Comparison of ENCODE assay signal across 14 mouse cellular contexts in the genomic region with DNA sequence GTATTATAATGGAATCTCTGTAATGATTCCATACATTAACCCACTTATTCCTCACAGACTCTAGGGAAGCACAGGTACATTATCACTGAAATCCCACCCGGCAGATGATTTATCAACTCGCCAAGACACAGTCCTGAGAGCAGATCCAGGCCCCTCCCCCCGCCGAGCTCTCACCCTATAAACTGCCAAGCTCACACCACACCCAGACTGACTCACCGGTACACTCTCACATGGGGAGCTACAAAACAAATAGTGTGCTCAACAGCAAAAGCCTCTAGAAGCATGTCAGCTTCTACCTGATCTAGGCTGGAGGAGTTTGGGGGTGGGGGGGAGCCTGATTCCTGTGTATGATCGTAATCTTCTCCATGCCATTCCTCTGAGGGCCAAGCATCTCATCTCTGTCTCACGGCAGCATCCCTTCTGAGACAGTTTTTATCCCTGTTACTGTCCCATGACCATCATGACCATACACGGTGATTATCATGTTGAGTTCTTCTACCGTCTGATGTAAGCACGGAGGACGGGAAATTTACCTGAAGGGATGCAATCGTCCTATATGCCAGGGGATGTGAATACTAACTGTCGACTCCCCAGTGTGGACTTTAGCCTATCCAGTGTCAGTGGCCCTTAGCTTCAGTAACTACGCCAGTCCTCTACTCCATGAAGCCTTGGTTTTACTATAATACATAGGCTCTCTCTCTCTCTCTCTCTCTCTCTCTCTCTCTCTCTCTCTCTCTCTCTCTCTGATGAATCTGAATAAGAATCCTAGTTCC. TPM values are rescaled to one million over a fixed set of nuclear protein-coding genes. Genes with fewer than 3 reads are reported as not detected.
DNase-seq lines count a peak whose midpoint lies in the region; ATAC-seq and TF ChIP-seq lines count a peak whose summit lies in the region.
"Had no signal": no experiment of that assay in that cellular context is flagged by ENCODE, and none has a peak within 500 bp of the region (broad histone marks: within the 10 kb centered on the region; RNA-seq: fewer than 3 reads in every experiment).

No protein-coding gene starts in this region.

- WGBS in embryonic facial prominence, embryonic 15.5 days, result 91% methylated on average over 14 of the region's 14 CpGs
- 93% methylated on average over 14 of the region's 14 CpGs for WGBS in embryonic facial prominence, embryonic 10.5 days
- WGBS in intestine, embryonic 16.5 days, result 68% methylated on average over 14 of the region's 14 CpGs
- WGBS in liver, postnatal 0 days (ENCODE audit: insufficient replicate concordance), result 78% methylated on average over 14 of the region's 14 CpGs

- peaks cover 39% of the 10 kb centered on the region for H3K4me1 ChIP-seq in embryonic facial prominence, embryonic 15.5 days
- peaks cover 30% of the 10 kb centered on the region for H3K4me1 ChIP-seq in embryonic facial prominence, embryonic 10.5 days
- peaks cover 18% of the 10 kb centered on the region for H3K4me1 ChIP-seq in G1E (ENCODE audit: insufficient read depth, low read depth, low read length)
- peaks cover 35% of the 10 kb centered on the region for H3K4me1 ChIP-seq in intestine, embryonic 16.5 days (ENCODE audit: control insufficient read depth, insufficient read depth, low read length)
- H3K4me1 ChIP-seq in liver, postnatal 0 days (ENCODE audit: insufficient read depth), result peaks cover 2% of the 10 kb centered on the region; the same call in 1 of the 2 replicates
- H3K4me1 ChIP-seq: hindbrain, embryonic 15.5 days had no signal

- no peaks in the 10 kb centered on the region for H3K36me3 ChIP-seq in embryonic facial prominence, embryonic 15.5 days
- H3K36me3 ChIP-seq in embryonic facial prominence, embryonic 10.5 days (replicated peaks), result no peaks in the 10 kb centered on the region
- H3K36me3 ChIP-seq in G1E (replicated peaks), result no peaks in the 10 kb centered on the region
- H3K36me3 ChIP-seq in intestine, embryonic 16.5 days (ENCODE audit: control insufficient read depth, insufficient read depth, low read length), result no peaks in the 10 kb centered on the region
- H3K36me3 ChIP-seq in liver, postnatal 0 days (replicated peaks; ENCODE audit: insufficient read depth, low read length), result no peaks in the 10 kb centered on the region
- H3K36me3 ChIP-seq: hindbrain, embryonic 15.5 days had no signal

- H3K27me3 ChIP-seq in embryonic facial prominence, embryonic 15.5 days, result no peaks in the 10 kb centered on the region
- H3K27me3 ChIP-seq in embryonic facial prominence, embryonic 10.5 days (replicated peaks; ENCODE audit: low read depth, poor library complexity, severe bottlenecking), result no peaks in the 10 kb centered on the region
- peaks cover 18% of the 10 kb centered on the region for H3K27me3 ChIP-seq in G1E (ENCODE audit: insufficient read depth, low read length)
- H3K27me3 ChIP-seq in intestine, embryonic 16.5 days (replicated peaks; ENCODE audit: control insufficient read depth, insufficient read depth, low read length), result no peaks in the 10 kb centered on the region
- H3K27me3 ChIP-seq in liver, postnatal 0 days (ENCODE audit: insufficient read depth, low read length), result no peaks in the 10 kb centered on the region
- H3K27me3 ChIP-seq: hindbrain, embryonic 15.5 days had no signal

- H3K4me3 ChIP-seq in embryonic facial prominence, embryonic 15.5 days (replicated peaks), result no peak overlapping the region
- no peak overlapping the region for H3K4me3 ChIP-seq in embryonic facial prominence, embryonic 10.5 days
- no peak overlapping the region for H3K4me3 ChIP-seq in G1E (ENCODE audit: low read depth, low read length)
- H3K4me3 ChIP-seq in intestine, embryonic 16.5 days (ENCODE audit: low read length), result no peak overlapping the region
- H3K4me3 ChIP-seq in liver, postnatal 0 days (ENCODE audit: low read depth, low read length), result no peak overlapping the region
- H3K4me3 ChIP-seq: hindbrain, embryonic 15.5 days had no signal

- H3K4me2 ChIP-seq in embryonic facial prominence, embryonic 15.5 days (replicated peaks), result no peak overlapping the region
- H3K4me2 ChIP-seq in intestine, embryonic 16.5 days (ENCODE audit: low read depth, low read length), result no peak overlapping the region
- no peak overlapping the region for H3K4me2 ChIP-seq in liver, postnatal 0 days (ENCODE audit: low read depth, low read length)
- H3K4me2 ChIP-seq: hindbrain, embryonic 15.5 days had no signal

- DNase-seq in embryonic facial prominence, embryonic 10.5 days (ENCODE audit: low spot score), result no peak
- peak; percentile 14 for DNase-seq in G1E (ENCODE audit: low spot score)
- no peak for DNase-seq in liver, postnatal 0 days
- no peak for DNase-seq in gastrocnemius, postnatal 36 days
- DNase-seq in kidney, postnatal 36 days, result no peak
- no peak for DNase-seq in cerebellum, postnatal 10 days
- DNase-seq: adrenal gland, postnatal 10 days; cerebellum, adult 8-10 months; kidney, adult 9 months; lung, postnatal 14 days; thymus, postnatal 25 days had no signal

- no peaks in the 10 kb centered on the region for H3K9me3 ChIP-seq in embryonic facial prominence, embryonic 15.5 days (replicated peaks)
- H3K9me3 ChIP-seq in embryonic facial prominence, embryonic 10.5 days, result 0 out of 2 replicates have a peak, but pooled peaks cover 3% of the 10 kb centered on the region
- H3K9me3 ChIP-seq in G1E (replicated peaks), result no peaks in the 10 kb centered on the region
- no peaks in the 10 kb centered on the region for H3K9me3 ChIP-seq in intestine, embryonic 16.5 days (ENCODE audit: control insufficient read depth, low read length)
- H3K9me3 ChIP-seq in liver, postnatal 0 days (ENCODE audit: low read length), result no peaks in the 10 kb centered on the region
- H3K9me3 ChIP-seq: hindbrain, embryonic 15.5 days had no signal

- intact Hi-C loops in gastrocnemius, postnatal 36 days (cut with DNase I), result no loop called here

- no peak for ATAC-seq in embryonic facial prominence, embryonic 15.5 days (ENCODE audit: insufficient number of reproducible peaks, low FRiP score, low TSS enrichment, low read depth)
- ATAC-seq in G1E (ENCODE audit: extremely low read depth, insufficient number of reproducible peaks, low FRiP score, poor library complexity, severe bottlenecking), result peak; percentile 62
- peak; percentile 76 for ATAC-seq in intestine, embryonic 16.5 days
- ATAC-seq in liver, postnatal 0 days, result peak; percentile 36; the same call in 1 of the 2 replicates

- no peak overlapping the region for H3K9ac ChIP-seq in embryonic facial prominence, embryonic 15.5 days
- no peak overlapping the region for H3K9ac ChIP-seq in intestine, embryonic 16.5 days (ENCODE audit: low read depth, low read length)
- no peak overlapping the region for H3K9ac ChIP-seq in liver, postnatal 0 days (replicated peaks)
- H3K9ac ChIP-seq: hindbrain, embryonic 15.5 days had no signal

- TF ChIP-seq CTCF in G1E (IDR thresholded peaks at IDR 0.05; ENCODE audit: low read depth, low read length), result no peak
- no peak for TF ChIP-seq CTCF in liver, postnatal 0 days (IDR thresholded peaks at IDR 0.05; ENCODE audit: low read depth)

- peak overlapping the region; percentile 85; the same call in 1 of the 2 replicates for H3K27ac ChIP-seq in embryonic facial prominence, embryonic 15.5 days (replicated peaks)
- no peak overlapping the region for H3K27ac ChIP-seq in embryonic facial prominence, embryonic 10.5 days (replicated peaks)
- H3K27ac ChIP-seq in intestine, embryonic 16.5 days (ENCODE audit: low read length), result peak overlapping the region; percentile 29; the same call in 1 of the 2 replicates
- H3K27ac ChIP-seq in liver, postnatal 0 days (ENCODE audit: low read depth), result no peak overlapping the region
- H3K27ac ChIP-seq: hindbrain, embryonic 15.5 days had no signal

- no peak for TF ChIP-seq EP300 in liver, postnatal 0 days (IDR thresholded peaks at IDR 0.05; ENCODE audit: low read depth)

RNA-seq across cellular contexts. Expression of a gene that starts 57.4 kb away (rescaled TPM):
- polyA plus RNA-seq in embryonic facial prominence, embryonic 15.5 days (2015; fragmentation: Nextera tagmentation; extraction: Ambion mirVana), result 38.3 and 39.0 TPM in 2 replicates
- 63.7 and 65.3 TPM in 2 replicates for polyA plus RNA-seq in embryonic facial prominence, embryonic 10.5 days (2016; fragmentation: Nextera tagmentation; extraction: Ambion mirVana)
- 33.5 and 37.7 TPM in 2 replicates for total RNA-seq in G1E (2014; fragmentation: Nextera tagmentation)
- total RNA-seq in G1E (2017), result 43.7 and 43.8 TPM in 2 replicates
- 6.7 and 8.7 TPM in 2 replicates for polyA plus RNA-seq in G1E (2012)
- 26.4 and 30.1 TPM in 2 replicates for polyA plus RNA-seq in intestine, embryonic 16.5 days (2015; fragmentation: Nextera tagmentation; extraction: Ambion mirVana)
- 4.9 and 6.2 TPM in 2 replicates for polyA plus RNA-seq in liver, postnatal 0 days (2015; fragmentation: Nextera tagmentation; extraction: Ambion mirVana)
- total RNA-seq in gastrocnemius, postnatal 36 days (2021), result under 1 TPM; 0.49 to 0.51 TPM

Comparison
In these comparisons a context has a peak if more than half of its experiments do, and no peak if none do; other contexts are left out.
1. H3K27ac ChIP-seq: peak in embryonic facial prominence, embryonic 15.5 days (single experiment) and intestine, embryonic 16.5 days (single experiment); none in embryonic facial prominence, embryonic 10.5 days (single experiment) and liver, postnatal 0 days (single experiment).